Mouse (Mus musculus) cerebellum, adult 2 months (tissue): ENCODE data around the gene Adsl. TPM values are rescaled to one million over a fixed set of nuclear protein-coding genes. Genes with fewer than 3 reads are reported as not detected.

ENCODE experiments used
- DNase-seq, 2 experiments: peaks; one replicate each; pipeline ENCODE4 v3.0.0; 2021
- H3K27ac ChIP-seq: fragments of 200-500 bp; 2 replicates; pipeline ENCODE4 v1.5.1; 2012; ENCODE audit warnings: low read length, control low read depth, inconsistent platforms; ENCODE audit not compliant: insufficient read depth
- H3K27me3 ChIP-seq: fragments of 200-500 bp; 2 replicates; pipeline ENCODE4 v1.6.1; 2012; ENCODE audit warnings: inconsistent platforms, mild to moderate bottlenecking, low read length, moderate library complexity; ENCODE audit not compliant: control insufficient read depth, insufficient read depth
- H3K4me1 ChIP-seq: fragments of 200-500 bp; 2 replicates; pipeline ENCODE4 v1.6.1; 2011; ENCODE audit warnings: low read length; ENCODE audit not compliant: control insufficient read depth, insufficient read depth
- H3K4me3 ChIP-seq: fragments of 200-500 bp; replicated peaks from 2 replicates; pipeline ENCODE3; 2011; ENCODE audit warnings: mild to moderate bottlenecking, low read depth, low read length, control low read depth; ENCODE audit not compliant: insufficient read depth
- CTCF ChIP-seq: fragments of 200-500 bp; IDR thresholded peaks from 2 replicates; pipeline ENCODE4 v1.5.1; 2011; ENCODE audit warnings: low read depth, mild to moderate bottlenecking, control low read depth, low read length, moderate library complexity, borderline replicate concordance; ENCODE audit not compliant: insufficient read depth
- POLR2A ChIP-seq: fragments of 200-500 bp; IDR thresholded peaks from 2 replicates; pipeline ENCODE4 v1.6.1; 2011; ENCODE audit warnings: low read length, control low read depth, borderline replicate concordance; ENCODE audit not compliant: insufficient read depth
- WGBS: fragments of 180-500 bp; shearing (Covaris S2); methylation state at CpG from one replicate; pipeline ENCODE4 v1.1.7; 2018; 5-methylcytosine and 5-hydroxymethylcytosine counted together
- polyA plus RNA-seq: library from polyadenylated mRNA; depleted of rRNA; stranded (reverse); fragments of >200 nt; gene quantifications from 2 replicates; pipeline ENCODE4 v1.2.3, GENCODE M21; 2012

Adsl gene
- polyA plus RNA-seq, 1 experiment: 69.7 TPM

DNA sequence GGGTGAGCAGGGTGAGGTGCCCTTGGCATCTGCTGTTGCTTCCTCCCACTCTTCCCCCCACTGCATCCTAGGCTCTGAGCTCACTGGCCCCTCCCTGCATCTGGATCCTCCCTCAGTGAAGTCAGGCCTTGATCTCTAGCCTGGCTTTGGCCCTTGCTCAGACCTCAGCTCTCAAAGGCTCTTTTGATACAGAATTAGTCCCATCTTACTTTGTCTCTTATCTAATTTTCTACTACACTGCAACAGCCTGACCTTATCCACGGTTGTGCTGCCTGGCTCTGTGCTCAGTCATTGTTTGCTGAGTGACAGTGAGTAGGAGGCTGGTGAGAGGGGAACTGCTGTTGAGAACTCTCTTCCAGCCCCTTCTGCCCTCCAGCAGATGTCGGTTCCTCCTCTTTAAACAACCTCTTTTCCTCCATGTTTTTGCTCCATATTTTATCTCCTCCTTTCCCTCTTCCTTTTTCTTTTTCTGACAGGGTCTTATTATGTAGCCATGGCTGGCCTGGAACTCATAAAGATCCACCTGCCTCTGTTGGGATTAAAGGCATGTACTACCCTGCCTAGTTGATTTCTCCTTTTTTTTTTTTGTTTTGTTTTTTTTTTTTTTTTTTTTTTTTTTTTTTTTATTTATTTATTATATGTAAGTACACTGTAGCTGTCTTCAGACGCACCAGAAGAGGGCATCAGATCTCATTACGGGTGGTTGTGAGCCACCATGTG lies 52.3 kb downstream of the Adsl start:
- 59% methylated on average over 3 of the region's 4 CpGs for WGBS
- TF ChIP-seq CTCF (no peak), POLR2A (no peak)
- no peaks in the 10 kb centered on the region for H3K27me3 ChIP-seq
- no peak overlapping the region for H3K4me3 ChIP-seq
- H3K4me1 ChIP-seq: peaks cover 2% of the 10 kb centered on the region; the same call in 1 of the 2 replicates
- no peak for DNase-seq
- H3K27ac ChIP-seq: no peak overlapping the region

DNA sequence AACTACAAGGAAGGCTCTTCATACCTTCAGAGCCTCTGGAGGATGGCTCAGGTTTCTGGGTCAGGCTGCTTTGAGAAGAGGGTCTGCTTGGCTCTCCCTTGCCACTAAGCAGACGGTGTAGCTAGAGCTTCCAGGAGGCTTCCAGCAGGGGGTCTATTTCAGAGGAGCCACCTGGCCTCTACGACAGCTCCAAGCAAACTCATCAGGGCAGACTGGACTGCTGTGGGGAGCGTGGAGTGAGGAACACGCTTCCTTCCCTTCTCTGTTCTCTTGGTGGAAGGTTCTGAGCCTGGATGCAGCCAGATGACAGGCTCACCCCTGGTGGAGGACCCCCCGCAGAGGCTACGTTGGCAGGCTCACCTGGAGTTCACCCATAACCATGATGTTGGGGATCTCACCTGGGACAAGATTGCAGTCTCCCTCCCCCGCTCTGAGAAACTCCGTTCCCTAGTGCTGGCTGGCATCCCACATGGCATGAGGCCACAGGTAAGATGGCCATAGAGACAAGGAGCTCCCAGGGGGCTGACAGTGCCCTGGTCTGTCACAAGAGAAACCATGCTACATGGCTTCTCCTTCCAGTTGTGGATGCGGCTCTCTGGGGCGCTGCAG lies 57.9 kb downstream of the Adsl start:
- WGBS: 36% methylated on average over 10 of the region's 10 CpGs
- DNase-seq: peak; percentile 60 to 66
- Histone ChIP-seq H3K4me1 (peaks cover 33% of the 10 kb centered on the region), H3K4me3 (no peak overlapping the region), H3K27ac (peak overlapping the region; percentile 10; the same call in 1 of the 2 replicates), H3K27me3 (no peaks in the 10 kb centered on the region)
- TF ChIP-seq CTCF (no peak), POLR2A (no peak)

DNA sequence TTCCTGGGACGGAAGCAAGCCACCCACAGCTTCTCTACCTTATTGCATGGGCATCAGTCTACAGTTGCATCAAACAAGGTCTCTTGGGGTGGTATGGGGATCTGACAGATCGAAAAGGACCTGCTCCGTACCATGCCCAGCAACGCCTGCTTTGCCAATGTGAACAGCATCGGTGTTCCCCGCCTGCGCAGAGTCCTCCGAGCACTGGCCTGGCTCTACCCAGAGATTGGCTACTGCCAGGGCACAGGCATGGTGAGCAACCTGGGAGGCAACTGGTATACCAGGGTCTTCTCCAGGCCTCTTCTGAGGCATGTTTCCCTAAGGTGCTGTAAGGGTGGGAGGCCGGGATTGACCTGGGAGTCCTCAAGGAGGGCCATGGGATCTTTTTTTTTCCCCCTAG lies 59.0 kb downstream of the Adsl start:
- TF ChIP-seq POLR2A: no peak
- no peak for TF ChIP-seq CTCF
- DNase-seq: no peak
- Histone ChIP-seq H3K4me1 (peaks cover 33% of the 10 kb centered on the region), H3K27ac (no peak overlapping the region), H3K27me3 (no peaks in the 10 kb centered on the region), H3K4me3 (no peak overlapping the region)
- 96% methylated on average over 9 of the region's 9 CpGs for WGBS

DNA sequence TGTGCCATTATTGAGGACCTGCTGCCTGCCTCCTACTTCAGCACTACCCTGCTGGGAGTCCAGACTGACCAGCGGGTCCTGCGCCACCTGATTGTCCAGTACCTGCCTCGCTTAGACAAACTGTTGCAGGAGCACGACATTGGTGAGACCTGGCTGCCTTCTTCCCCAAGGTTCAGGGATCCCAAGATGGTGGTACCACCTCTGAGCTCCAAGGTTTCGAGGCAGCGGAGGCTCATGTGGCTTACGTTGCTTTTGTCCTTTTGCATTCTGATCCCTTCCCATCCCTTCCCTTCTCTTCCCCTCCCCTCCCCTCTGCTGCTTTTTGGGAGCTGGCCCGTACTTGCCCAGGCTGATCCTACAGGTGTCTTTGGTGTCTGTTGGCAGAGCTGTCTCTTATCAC lies 59.6 kb downstream of the Adsl start:
- DNase-seq: peak in 1 of 2 experiments; percentile 9
- no peaks in the 10 kb centered on the region for H3K27me3 ChIP-seq
- H3K4me1 ChIP-seq: peaks cover 33% of the 10 kb centered on the region
- TF ChIP-seq CTCF (no peak), POLR2A (no peak)
- no peak overlapping the region for H3K27ac ChIP-seq
- no peak overlapping the region for H3K4me3 ChIP-seq
- 83% methylated on average over 8 of the region's 8 CpGs for WGBS

DNA sequence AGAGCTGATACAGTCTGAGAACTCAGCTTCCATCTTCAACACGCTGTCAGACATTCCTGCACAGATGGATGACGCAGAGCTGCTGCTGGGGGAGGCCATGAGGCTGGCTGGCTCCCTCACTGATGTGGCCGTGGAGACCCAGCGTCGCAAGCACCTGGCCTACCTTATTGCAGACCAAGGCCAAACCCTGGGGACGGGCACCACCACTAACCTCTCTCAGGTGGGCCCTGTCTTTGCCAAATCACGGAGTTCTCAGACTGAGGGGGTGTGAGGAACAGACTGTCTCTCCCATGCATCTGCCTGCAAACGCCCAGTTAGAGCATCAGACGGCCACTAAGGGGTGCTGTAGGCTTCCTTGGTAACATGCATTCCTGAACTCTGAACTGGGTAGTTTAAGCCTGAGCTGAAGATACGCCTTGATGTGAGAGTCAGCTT lies 60.4 kb downstream of the Adsl start:
- TF ChIP-seq CTCF: peak; percentile 33; the same call in 1 of the 2 replicates
- TF ChIP-seq POLR2A: no peak
- H3K4me1 ChIP-seq: peaks cover 33% of the 10 kb centered on the region
- WGBS: 64% methylated on average over 10 of the region's 10 CpGs
- no peaks in the 10 kb centered on the region for H3K27me3 ChIP-seq
- no peak overlapping the region for H3K4me3 ChIP-seq
- peak in 1 of 2 experiments; percentile 15 for DNase-seq
- no peak overlapping the region for H3K27ac ChIP-seq

DNA sequence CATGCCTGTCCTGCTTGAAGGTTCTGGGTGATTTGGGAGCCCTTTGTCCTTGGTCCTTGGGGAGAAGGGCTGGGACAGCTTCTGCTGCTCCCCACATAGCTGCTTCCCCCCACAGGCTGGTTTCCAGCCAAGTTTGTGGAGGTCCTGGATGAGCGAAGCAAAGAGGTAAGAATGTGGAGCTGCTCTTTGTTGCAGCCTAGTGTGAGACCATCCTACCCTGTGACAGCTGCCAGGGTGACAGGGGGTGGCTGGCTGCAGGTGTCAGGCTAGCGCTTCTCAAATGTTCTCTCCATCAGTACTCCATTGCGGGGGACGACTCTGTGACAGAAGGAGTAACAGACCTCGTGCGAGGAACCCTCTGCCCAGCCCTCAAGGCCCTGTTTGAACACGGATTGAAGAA lies 61.8 kb downstream of the Adsl start:
- Histone ChIP-seq H3K27ac (no peak overlapping the region), H3K4me3 (no peak overlapping the region), H3K27me3 (no peaks in the 10 kb centered on the region), H3K4me1 (peaks cover 33% of the 10 kb centered on the region)
- DNase-seq: peak; percentile 27 to 29
- TF ChIP-seq CTCF (no peak), POLR2A (no peak)
- WGBS: 11% methylated on average over 7 of the region's 7 CpGs

DNA sequence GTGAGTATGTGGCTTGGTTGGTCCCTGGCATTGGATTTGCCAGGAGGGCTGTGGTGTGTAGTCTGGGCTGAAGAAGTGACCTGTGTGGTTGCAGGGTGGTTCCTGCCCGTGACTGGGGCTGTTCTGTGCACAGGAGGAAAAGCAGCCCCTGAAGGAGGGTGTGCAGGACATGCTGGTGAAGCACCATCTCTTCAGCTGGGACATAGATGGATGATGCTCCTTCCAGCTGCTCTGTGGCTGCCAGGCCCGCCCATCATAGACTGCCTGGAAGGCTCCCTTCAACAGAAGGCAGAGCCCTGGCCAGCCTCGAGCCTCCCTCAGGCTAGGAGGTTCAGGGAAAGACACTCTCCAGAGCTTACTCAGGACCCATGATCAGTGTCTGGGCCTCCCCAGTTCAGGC lies 63.2 kb downstream of the Adsl start:
- H3K27ac ChIP-seq: no peak overlapping the region
- TF ChIP-seq CTCF (no peak), POLR2A (no peak)
- WGBS: 73% methylated on average over 3 of the region's 3 CpGs
- DNase-seq: no peak
- H3K4me1 ChIP-seq: peaks cover 23% of the 10 kb centered on the region
- no peaks in the 10 kb centered on the region for H3K27me3 ChIP-seq
- H3K4me3 ChIP-seq: no peak overlapping the region

DNA sequence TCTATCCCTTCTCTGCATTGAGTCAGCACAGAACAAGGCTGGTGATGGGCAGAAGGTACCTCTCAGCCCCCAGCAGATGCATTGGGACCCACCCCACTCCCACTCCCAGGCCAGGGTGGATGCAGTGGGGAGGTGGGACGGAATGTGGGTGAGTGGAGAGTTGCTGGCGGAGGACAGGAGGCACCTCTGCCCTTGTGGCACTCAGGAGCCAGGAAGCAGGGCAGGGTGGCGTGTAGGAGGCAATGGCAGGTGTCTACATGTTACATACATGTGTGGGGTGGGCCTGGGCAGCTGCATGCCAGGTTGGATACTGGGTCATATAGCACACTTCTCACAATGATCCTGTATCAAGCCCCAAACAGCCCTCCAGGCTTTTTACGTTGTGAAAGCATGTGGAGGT lies 64.1 kb downstream of the Adsl start:
- WGBS: 94% methylated on average over 4 of the region's 4 CpGs
- no peak for DNase-seq

More for the DNA sequence above, 64.1 kb downstream of the Adsl start:
- Histone ChIP-seq H3K4me1 (peaks cover 15% of the 10 kb centered on the region), H3K27ac (no peak overlapping the region), H3K27me3 (no peaks in the 10 kb centered on the region), H3K4me3 (no peak overlapping the region)
- TF ChIP-seq CTCF: no peak
- no peak for TF ChIP-seq POLR2A
